Mouse (Mus musculus) hindbrain, embryonic 16.5 days (tissue): ENCODE measurements around the gene Ptrhd1. TPM values are rescaled to one million over a fixed set of nuclear protein-coding genes. Genes with fewer than 3 reads are reported as not detected.

Source experiments
- ATAC-seq: fragments of 200-750 bp; cut with Nextera tagmentation; 2 replicates; pipeline ENCODE4 v1.8.0; 2017; ENCODE audit warnings: moderate TSS enrichment, moderate library complexity
- H3K27ac ChIP-seq: fragments of 300-500 bp; sonication (generic); 2 replicates; pipeline ENCODE4 v1.5.1; 2014; ENCODE audit warnings: low read depth, mild to moderate bottlenecking, control low read depth, low read length, moderate library complexity
- H3K27me3 ChIP-seq: fragments of 300-500 bp; sonication (generic); replicated peaks from 2 replicates; pipeline ENCODE4 v1.6.1; 2014; ENCODE audit warnings: low read length; ENCODE audit not compliant: control insufficient read depth, insufficient read depth
- H3K36me3 ChIP-seq: fragments of 300-500 bp; sonication (generic); 2 replicates; pipeline ENCODE4 v1.6.1; 2014; ENCODE audit warnings: mild to moderate bottlenecking, low read length, moderate library complexity, mixed read lengths; ENCODE audit not compliant: control insufficient read depth, insufficient read depth
- H3K4me1 ChIP-seq: fragments of 300-500 bp; sonication (generic); 2 replicates; pipeline ENCODE4 v1.6.1; 2014; ENCODE audit warnings: low read depth, low read length; ENCODE audit not compliant: control insufficient read depth, insufficient read depth
- H3K4me2 ChIP-seq: fragments of 300-500 bp; sonication (generic); 2 replicates; pipeline ENCODE4 v1.6.1; 2014; ENCODE audit warnings: mild to moderate bottlenecking, low read length, control low read depth, moderate library complexity
- H3K4me3 ChIP-seq: fragments of 300-500 bp; sonication (generic); 2 replicates; pipeline ENCODE4 v1.5.1; 2014; ENCODE audit warnings: mild to moderate bottlenecking, low read length, control low read depth, moderate library complexity
- H3K9ac ChIP-seq: fragments of 300-500 bp; sonication (generic); 2 replicates; pipeline ENCODE4 v1.6.1; 2014; ENCODE audit warnings: low read depth, mild to moderate bottlenecking, control low read depth, low read length, moderate library complexity
- H3K9me3 ChIP-seq: fragments of 300-500 bp; sonication (generic); 2 replicates; pipeline ENCODE4 v1.6.1; 2014; ENCODE audit warnings: mild to moderate bottlenecking, low read length, moderate library complexity; ENCODE audit not compliant: control insufficient read depth
- WGBS: fragments of 180-500 bp; shearing (Covaris S2); extraction: QIAGEN DNeasy Blood & Tissue Kit; methylation state at CpG from one replicate; pipeline ENCODE4 v1.1.7; 2014; 5-methylcytosine and 5-hydroxymethylcytosine counted together
- polyA plus RNA-seq: library from polyadenylated mRNA; unstranded; fragments of >200 nt; fragmentation: Nextera tagmentation; extraction: Ambion mirVana; gene quantifications from 2 replicates; pipeline ENCODE4 v1.2.1, GENCODE M21; 2015

Ptrhd1 gene
- 7.4 and 7.6 TPM in 2 replicates for polyA plus RNA-seq

GRCm38 (mm10) chr12:4233572-4234508, at the start of gene Ptrhd1, which contains the start of gene Cenpo:
Ptrhd1 (plus strand) TSS chr12:4234027.
Cenpo (minus strand) TSS chr12:4234294.
- Histone ChIP-seq H3K9ac (peak within 1 kb of the TSS; percentile 80), H3K27ac (peak within 1 kb of the TSS; percentile 96), H3K36me3 (peaks cover 5% of the 10 kb centered on the region; the same call in 1 of the 2 replicates), H3K4me2 (peak within 1 kb of the TSS; percentile 83), H3K4me1 (peaks cover 9% of the 10 kb centered on the region), H3K4me3 (peak within 1 kb of the TSS; percentile 77), H3K27me3 (no peaks in the 10 kb centered on the region), H3K9me3 (no peaks in the 10 kb centered on the region)
- under 1% methylated on average over 50 of the region's 50 CpGs for WGBS
- peak; percentile 99 for ATAC-seq

GRCm38 (mm10) chr12:4184648-4185047, 49.2 kb upstream of the Ptrhd1 start:
- Histone ChIP-seq H3K4me3 (no peak overlapping the region), H3K36me3 (no peaks in the 10 kb centered on the region), H3K9me3 (no peaks in the 10 kb centered on the region), H3K4me1 (peaks cover 4% of the 10 kb centered on the region; the same call in 1 of the 2 replicates), H3K9ac (no peak overlapping the region), H3K27me3 (no peaks in the 10 kb centered on the region), H3K4me2 (no peak overlapping the region), H3K27ac (no peak overlapping the region)
- 67% methylated on average over 2 of the region's 2 CpGs for WGBS
- ATAC-seq = no peak

- ATAC-seq = peak; percentile 85
- 37% methylated on average over 13 of the region's 14 CpGs for WGBS
Measured at GRCm38 (mm10) chr12:4188171-4189059, 45.4 kb upstream of the Ptrhd1 start.

GRCm38 (mm10) chr12:4189060-4189447, 44.8 kb upstream of the Ptrhd1 start:
- Histone ChIP-seq H3K27ac (no peak overlapping the region), H3K4me2 (no peak overlapping the region), H3K27me3 (no peaks in the 10 kb centered on the region), H3K9ac (no peak overlapping the region), H3K36me3 (no peaks in the 10 kb centered on the region), H3K9me3 (no peaks in the 10 kb centered on the region), H3K4me3 (no peak overlapping the region), H3K4me1 (peaks cover 4% of the 10 kb centered on the region; the same call in 1 of the 2 replicates)
- no peak for ATAC-seq
- WGBS = 42% methylated on average over 5 of the region's 5 CpGs

More at GRCm38 (mm10) chr12:4188171-4189059, 45.4 kb upstream of the Ptrhd1 start:
- H3K4me2 ChIP-seq = no peak overlapping the region
- peaks cover 4% of the 10 kb centered on the region; the same call in 1 of the 2 replicates for H3K4me1 ChIP-seq
- H3K4me3 ChIP-seq = no peak overlapping the region
- H3K36me3 ChIP-seq = no peaks in the 10 kb centered on the region
- H3K9ac ChIP-seq = no peak overlapping the region
- H3K27me3 ChIP-seq = no peaks in the 10 kb centered on the region
- H3K27ac ChIP-seq = no peak overlapping the region; the same call in 1 of the 2 replicates
- no peaks in the 10 kb centered on the region for H3K9me3 ChIP-seq

- H3K27ac ChIP-seq = no peak overlapping the region
- H3K27me3 ChIP-seq = no peaks in the 10 kb centered on the region
- H3K36me3 ChIP-seq = peaks cover 3% of the 10 kb centered on the region; the same call in 1 of the 2 replicates
- H3K9me3 ChIP-seq = no peaks in the 10 kb centered on the region
- no peak for ATAC-seq
- WGBS = 67% methylated on average over 6 of the region's 6 CpGs
- no peak overlapping the region for H3K4me3 ChIP-seq
- peaks cover 4% of the 10 kb centered on the region; the same call in 1 of the 2 replicates for H3K4me1 ChIP-seq
- H3K9ac ChIP-seq = no peak overlapping the region
- H3K4me2 ChIP-seq = no peak overlapping the region
Measured at GRCm38 (mm10) chr12:4192514-4192913, 41.3 kb upstream of the Ptrhd1 start.

- Histone ChIP-seq H3K4me3 (no peak overlapping the region), H3K27ac (no peak overlapping the region), H3K4me2 (no peak overlapping the region), H3K9ac (no peak overlapping the region), H3K36me3 (peaks cover 6% of the 10 kb centered on the region; the same call in 1 of the 2 replicates), H3K27me3 (no peaks in the 10 kb centered on the region), H3K9me3 (no peaks in the 10 kb centered on the region), H3K4me1 (peaks cover 4% of the 10 kb centered on the region; the same call in 1 of the 2 replicates)
- no peak for ATAC-seq
- 60% methylated on average over 10 of the region's 10 CpGs for WGBS
Measured at GRCm38 (mm10) chr12:4193025-4193740, 40.6 kb upstream of the Ptrhd1 start.

GRCm38 (mm10) chr12:4194643-4195042, 39.2 kb upstream of the Ptrhd1 start:
- Histone ChIP-seq H3K4me1 (no peaks in the 10 kb centered on the region), H3K9me3 (no peaks in the 10 kb centered on the region), H3K9ac (no peak overlapping the region), H3K4me2 (no peak overlapping the region), H3K27ac (no peak overlapping the region), H3K36me3 (peaks cover 10% of the 10 kb centered on the region), H3K4me3 (no peak overlapping the region), H3K27me3 (no peaks in the 10 kb centered on the region)
- ATAC-seq = no peak
- 90% methylated on average over 14 of the region's 14 CpGs for WGBS

- 95% methylated on average over 4 of the region's 4 CpGs for WGBS
- H3K9ac ChIP-seq = no peak overlapping the region
- no peak overlapping the region for H3K4me2 ChIP-seq
- H3K4me1 ChIP-seq = no peaks in the 10 kb centered on the region
- no peaks in the 10 kb centered on the region for H3K9me3 ChIP-seq
- no peak overlapping the region for H3K27ac ChIP-seq
- no peaks in the 10 kb centered on the region for H3K27me3 ChIP-seq
- H3K36me3 ChIP-seq = peaks cover 13% of the 10 kb centered on the region
- H3K4me3 ChIP-seq = no peak overlapping the region
- ATAC-seq = no peak
Measured at GRCm38 (mm10) chr12:4198702-4199101, 35.1 kb upstream of the Ptrhd1 start.
